Mouse (Mus musculus): Measurements from ENCODE around the gene Gm21738. TPM values are rescaled to one million over a fixed set of nuclear protein-coding genes. Genes with fewer than 3 reads are reported as not detected.
"Not testable (repeated sequence)": the region's sequence is repeated elsewhere in the genome, so short reads cannot be mapped to it uniquely, and the experiment has no call there.

Gm21738 gene
- polyA plus RNA-seq (2015; fragmentation: Nextera tagmentation; extraction: Ambion mirVana) = 0.51 and 0.56 TPM in 2 replicates

DNA sequence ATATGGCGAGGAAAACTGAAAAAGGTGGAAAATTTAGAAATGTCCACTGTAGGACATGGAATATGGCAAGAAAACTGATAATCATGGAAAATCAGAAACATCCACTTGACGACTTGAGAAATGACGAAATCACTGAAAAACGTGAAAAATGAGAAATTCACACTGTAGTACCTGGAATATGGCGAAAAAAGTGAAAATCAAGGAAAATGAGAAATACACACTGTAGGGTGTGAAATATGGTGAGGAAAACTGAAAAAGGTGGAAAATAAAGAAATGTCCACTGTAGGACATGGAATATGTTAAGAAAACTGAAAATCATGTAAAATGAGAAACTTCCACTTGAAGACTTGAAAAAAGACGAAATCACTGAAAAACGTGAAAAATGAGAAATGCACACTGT, at the start of gene Gm21738:
TSS of gene Gm21738 (minus strand) at position 101 of the 400 bp plus-strand sequence.
- not testable (repeated sequence) for H3K4me3 ChIP-seq, H3K27me3 ChIP-seq
- WGBS = 75% methylated on average over 7 of the region's 7 CpGs

DNA sequence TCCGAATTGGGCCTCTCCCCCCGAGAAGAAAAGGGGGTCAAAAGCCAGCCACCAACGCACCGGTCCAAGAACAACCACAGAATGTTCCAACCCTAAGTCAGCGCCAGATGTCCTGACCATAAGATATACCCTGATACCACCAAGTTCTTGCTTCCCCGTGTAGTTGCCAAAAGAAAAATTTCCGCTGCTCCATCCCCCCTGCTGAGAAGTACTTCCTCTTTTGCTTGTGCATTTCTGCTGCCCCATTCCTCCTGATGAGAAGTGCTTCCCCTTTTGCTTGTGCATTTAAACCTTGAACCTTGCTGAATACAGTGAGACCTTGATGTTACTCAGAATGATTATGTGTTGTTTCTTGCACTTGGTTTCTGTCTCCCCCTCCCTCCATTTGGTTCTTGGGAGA, 35.0 kb downstream of the Gm21738 start:
- not testable (repeated sequence) for H3K27me3 ChIP-seq
- WGBS = 87% methylated on average over 7 of the region's 7 CpGs

More for the DNA sequence above, at the start of gene Gm21738:
- H3K4me1 ChIP-seq; H3K9ac ChIP-seq; ATAC-seq (ENCODE audit: insufficient number of reproducible peaks, low FRiP score, low TSS enrichment, low read depth); H3K27ac ChIP-seq; H3K9me3 ChIP-seq; H3K36me3 ChIP-seq; H3K4me2 ChIP-seq: not testable (repeated sequence)

More for the DNA sequence above, 35.0 kb downstream of the Gm21738 start:
- not testable (repeated sequence) for H3K4me3 ChIP-seq; ATAC-seq (ENCODE audit: insufficient number of reproducible peaks, low FRiP score, low TSS enrichment, low read depth); H3K36me3 ChIP-seq; H3K27ac ChIP-seq; H3K9me3 ChIP-seq; H3K9ac ChIP-seq; H3K4me1 ChIP-seq; H3K4me2 ChIP-seq

Other genes with a start within 250 kb of the Gm21738 start
- not detected in 2 replicates for gene Gm2244, start 131.0 kb upstream of the Gm21738 start, polyA plus RNA-seq (2015; fragmentation: Nextera tagmentation; extraction: Ambion mirVana)
- gene Gm2237, start 166.2 kb upstream of the Gm21738 start, polyA plus RNA-seq (2015; fragmentation: Nextera tagmentation; extraction: Ambion mirVana) = 1.3 and 1.9 TPM in 2 replicates
- gene Gm5458, start 183.7 kb upstream of the Gm21738 start, polyA plus RNA-seq (2015; fragmentation: Nextera tagmentation; extraction: Ambion mirVana) = not detected in 2 replicates